Mouse (Mus musculus): ENCODE measurements at regions not wholly inside any gene's neighbourhood (a gene's known extent, or its start where the extent isn't known, plus 50 kb on each side); places are given as distances from the start of the nearest gene placed in this dataset.

GRCm38 (mm10) chr13:85926825-85927737 lies 119.6 kb downstream of the Cox7c start:
- no peak for TF ChIP-seq ZKSCAN1 (IDR thresholded peaks at IDR 0.05; ENCODE audit: low read depth, low read length)
- no peak for TF ChIP-seq POLR2A (IDR thresholded peaks at IDR 0.05; ENCODE audit: control insufficient read depth in 1 of 2, insufficient read depth in 1 of 2, low read depth in 1 of 2, low read length in 2 of 2, poor library complexity in 1 of 2)
- no peak for TF ChIP-seq ZMIZ1 (IDR thresholded peaks at IDR 0.05; ENCODE audit: low read depth, low read length)
- no peak for TF ChIP-seq CTCF (IDR thresholded peaks at IDR 0.05 in 2 of 3, conservative IDR thresholded peaks at IDR 0.05 in 1 of 3; ENCODE audit: control insufficient read depth in 1 of 3, insufficient read depth in 1 of 3, low read depth in 2 of 3, low read length in 3 of 3, poor library complexity in 1 of 3, severe bottlenecking in 1 of 3)

Data from MEL (cell line).